11 mouse cellular contexts compared by ENCODE assay signal in the genomic region with DNA sequence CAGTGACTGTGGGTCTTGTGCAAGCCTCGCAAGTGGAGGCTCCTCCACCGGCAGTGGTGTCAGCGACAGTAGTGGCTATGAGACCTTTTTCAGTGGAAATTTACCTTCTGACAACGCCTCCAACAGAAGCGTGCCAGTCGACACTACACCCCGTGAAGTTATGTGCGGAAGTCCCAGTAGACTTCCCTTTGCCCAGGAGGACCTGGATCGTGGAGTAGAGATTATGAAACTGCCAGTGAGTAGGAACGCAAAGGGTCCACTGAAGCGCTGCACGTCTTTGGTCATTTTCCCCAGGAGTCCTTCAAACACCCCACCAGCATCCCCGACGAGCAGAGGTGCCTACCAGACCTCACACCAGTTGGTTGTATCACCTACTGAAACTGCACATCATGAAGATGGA. TPM values are rescaled to one million over a fixed set of nuclear protein-coding genes. Genes with fewer than 3 reads are reported as not detected.
DNase-seq lines count a peak whose midpoint lies in the region; ATAC-seq and TF ChIP-seq lines count a peak whose summit lies in the region.
"Had no signal": no experiment of that assay in that cellular context is flagged by ENCODE, and none has a peak within 500 bp of the region (broad histone marks: within the 10 kb centered on the region; RNA-seq: fewer than 3 reads in every experiment).

No protein-coding gene starts in this region.

- H3K4me3 ChIP-seq in forebrain, embryonic 11.5 days (ENCODE audit: low read depth, low read length), result no peak overlapping the region
- no peak overlapping the region for H3K4me3 ChIP-seq in forebrain, embryonic 16.5 days (replicated peaks; ENCODE audit: low read length)
- H3K4me3 ChIP-seq in intestine, embryonic 15.5 days (replicated peaks), result no peak overlapping the region
- no peak overlapping the region for H3K4me3 ChIP-seq in intestine, embryonic 16.5 days (ENCODE audit: low read length)
- H3K4me3 ChIP-seq in G1E (ENCODE audit: low read depth, low read length), result peak overlapping the region; percentile 5; the same call in 1 of the 2 replicates
- no peak overlapping the region for H3K4me3 ChIP-seq in forebrain, postnatal 0 days (ENCODE audit: low read depth, low read length)
- H3K4me3 ChIP-seq: lung, embryonic 15.5 days; megakaryocyte, embryonic 14.5 days had no signal

- peaks cover 16% of the 10 kb centered on the region for H3K36me3 ChIP-seq in forebrain, embryonic 11.5 days (ENCODE audit: control insufficient read depth, insufficient read depth, low read length)
- H3K36me3 ChIP-seq in forebrain, embryonic 16.5 days (ENCODE audit: control insufficient read depth, insufficient read depth), result peaks cover 27% of the 10 kb centered on the region
- peaks cover 27% of the 10 kb centered on the region for H3K36me3 ChIP-seq in intestine, embryonic 15.5 days
- H3K36me3 ChIP-seq in intestine, embryonic 16.5 days (ENCODE audit: control insufficient read depth, insufficient read depth, low read length), result peaks cover 18% of the 10 kb centered on the region; the same call in 1 of the 2 replicates
- peaks cover 83% of the 10 kb centered on the region for H3K36me3 ChIP-seq in G1E (replicated peaks)
- peaks cover 29% of the 10 kb centered on the region for H3K36me3 ChIP-seq in forebrain, postnatal 0 days (ENCODE audit: insufficient read depth)

- 0 out of 2 replicates have a peak, but pooled peaks cover 1% of the 10 kb centered on the region for H3K4me1 ChIP-seq in forebrain, embryonic 11.5 days (replicated peaks; ENCODE audit: control insufficient read depth, insufficient read depth, low read length)
- peaks cover 31% of the 10 kb centered on the region for H3K4me1 ChIP-seq in forebrain, embryonic 16.5 days (replicated peaks; ENCODE audit: control insufficient read depth, insufficient read depth, low read length)
- peaks cover 27% of the 10 kb centered on the region for H3K4me1 ChIP-seq in intestine, embryonic 15.5 days (replicated peaks)
- H3K4me1 ChIP-seq in intestine, embryonic 16.5 days (ENCODE audit: control insufficient read depth, insufficient read depth, low read length), result peaks cover 35% of the 10 kb centered on the region
- H3K4me1 ChIP-seq in G1E (ENCODE audit: insufficient read depth, low read depth, low read length), result peaks cover 72% of the 10 kb centered on the region
- no peaks in the 10 kb centered on the region for H3K4me1 ChIP-seq in forebrain, postnatal 0 days (ENCODE audit: insufficient read depth)

- TF ChIP-seq CTCF in G1E (IDR thresholded peaks at IDR 0.05; ENCODE audit: low read depth, low read length), result no peak
- no peak for TF ChIP-seq CTCF in forebrain, postnatal 0 days (IDR thresholded peaks at IDR 0.05; ENCODE audit: low read depth)

- 93% methylated on average over 14 of the region's 14 CpGs for WGBS in forebrain, embryonic 11.5 days
- whole genome bisulfite sequencing in forebrain, embryonic 16.5 days, result 86% methylated on average over 14 of the region's 14 CpGs
- WGBS in intestine, embryonic 15.5 days, result 84% methylated on average over 14 of the region's 14 CpGs
- 87% methylated on average over 14 of the region's 14 CpGs for WGBS in intestine, embryonic 16.5 days
- 86% methylated on average over 14 of the region's 14 CpGs for WGBS in forebrain, postnatal 0 days

- H3K27ac ChIP-seq in forebrain, embryonic 11.5 days (ENCODE audit: low read depth, low read length), result no peak overlapping the region
- no peak overlapping the region; the same call in 1 of the 2 replicates for H3K27ac ChIP-seq in forebrain, embryonic 16.5 days (ENCODE audit: low read length)
- H3K27ac ChIP-seq in intestine, embryonic 15.5 days, result 0 out of 2 replicates have a peak overlapping the region, but pooled peaks have one; percentile 20
- no peak overlapping the region for H3K27ac ChIP-seq in intestine, embryonic 16.5 days (ENCODE audit: low read length)
- 0 out of 2 replicates have a peak overlapping the region, but pooled peaks have one; percentile 48 for H3K27ac ChIP-seq in forebrain, postnatal 0 days (ENCODE audit: low read depth, low read length)
- H3K27ac ChIP-seq: lung, embryonic 15.5 days had no signal

- no peaks in the 10 kb centered on the region for H3K27me3 ChIP-seq in forebrain, embryonic 11.5 days (ENCODE audit: control insufficient read depth, insufficient read depth, low read length)
- H3K27me3 ChIP-seq in forebrain, embryonic 16.5 days (replicated peaks; ENCODE audit: control insufficient read depth, insufficient read depth, low read length), result no peaks in the 10 kb centered on the region
- no peaks in the 10 kb centered on the region for H3K27me3 ChIP-seq in intestine, embryonic 15.5 days (replicated peaks)
- H3K27me3 ChIP-seq in intestine, embryonic 16.5 days (replicated peaks; ENCODE audit: control insufficient read depth, insufficient read depth, low read length), result no peaks in the 10 kb centered on the region
- no peaks in the 10 kb centered on the region for H3K27me3 ChIP-seq in G1E (ENCODE audit: insufficient read depth, low read length)
- H3K27me3 ChIP-seq in forebrain, postnatal 0 days (ENCODE audit: insufficient read depth, low read length), result no peaks in the 10 kb centered on the region
- H3K27me3 ChIP-seq: lung, embryonic 15.5 days; megakaryocyte, embryonic 14.5 days had no signal

- no peak for ATAC-seq in forebrain, embryonic 11.5 days (replicated peaks; ENCODE audit: low FRiP score)
- ATAC-seq in forebrain, embryonic 16.5 days, result no peak
- ATAC-seq in intestine, embryonic 15.5 days, result no peak
- ATAC-seq in intestine, embryonic 16.5 days, result no peak
- ATAC-seq in G1E (ENCODE audit: extremely low read depth, insufficient number of reproducible peaks, low FRiP score, poor library complexity, severe bottlenecking), result no peak
- no peak; the same call in 1 of the 2 replicates for ATAC-seq in forebrain, postnatal 0 days

- peak; percentile 43 for DNase-seq in forebrain, embryonic 11.5 days (ENCODE audit: low spot score)
- DNase-seq in G1E (ENCODE audit: low spot score), result no peak
- no peak for DNase-seq in forebrain, postnatal 0 days
- no peak for DNase-seq in cerebellum, postnatal 25 days
- DNase-seq in urinary bladder, postnatal 10 days (ENCODE audit: low spot score), result no peak
- DNase-seq: thymus, postnatal 25 days had no signal

- no peak overlapping the region for H3K9ac ChIP-seq in forebrain, embryonic 11.5 days (ENCODE audit: low read length)
- no peak overlapping the region for H3K9ac ChIP-seq in forebrain, embryonic 16.5 days (replicated peaks; ENCODE audit: low read depth, low read length)
- no peak overlapping the region for H3K9ac ChIP-seq in intestine, embryonic 15.5 days
- no peak overlapping the region for H3K9ac ChIP-seq in intestine, embryonic 16.5 days (ENCODE audit: low read depth, low read length)
- no peak overlapping the region for H3K9ac ChIP-seq in forebrain, postnatal 0 days
- H3K9ac ChIP-seq: lung, embryonic 15.5 days had no signal

- H3K4me2 ChIP-seq in forebrain, embryonic 11.5 days (ENCODE audit: low read depth, low read length, severe bottlenecking), result no peak overlapping the region
- H3K4me2 ChIP-seq in forebrain, embryonic 16.5 days (ENCODE audit: low read length), result no peak overlapping the region
- no peak overlapping the region for H3K4me2 ChIP-seq in intestine, embryonic 15.5 days (replicated peaks)
- no peak overlapping the region for H3K4me2 ChIP-seq in intestine, embryonic 16.5 days (ENCODE audit: low read depth, low read length)
- no peak overlapping the region for H3K4me2 ChIP-seq in forebrain, postnatal 0 days (ENCODE audit: low read depth)
- H3K4me2 ChIP-seq: lung, embryonic 15.5 days had no signal

- H3K9me3 ChIP-seq in forebrain, embryonic 11.5 days (ENCODE audit: control insufficient read depth, low read length), result no peaks in the 10 kb centered on the region
- no peaks in the 10 kb centered on the region for H3K9me3 ChIP-seq in forebrain, embryonic 16.5 days (ENCODE audit: control insufficient read depth, low read length)
- H3K9me3 ChIP-seq in intestine, embryonic 15.5 days, result no peaks in the 10 kb centered on the region
- H3K9me3 ChIP-seq in intestine, embryonic 16.5 days (ENCODE audit: control insufficient read depth, low read length), result no peaks in the 10 kb centered on the region
- no peaks in the 10 kb centered on the region for H3K9me3 ChIP-seq in G1E (replicated peaks)
- H3K9me3 ChIP-seq in forebrain, postnatal 0 days (ENCODE audit: low read length), result no peaks in the 10 kb centered on the region
- H3K9me3 ChIP-seq: lung, embryonic 15.5 days; megakaryocyte, embryonic 14.5 days had no signal

RNA-seq across cellular contexts. Expression of gene Nedd4, which starts 31.7 kb away (rescaled TPM):
- 781 and 793 TPM in 2 replicates for polyA plus RNA-seq in forebrain, embryonic 11.5 days (2014; fragmentation: Nextera tagmentation; extraction: Ambion mirVana)
- 415 and 474 TPM in 2 replicates for polyA plus RNA-seq in forebrain, embryonic 16.5 days (2015; fragmentation: Nextera tagmentation; extraction: Ambion mirVana)
- 462 and 512 TPM in 2 replicates for polyA plus RNA-seq in intestine, embryonic 15.5 days (2015; fragmentation: Nextera tagmentation; extraction: Ambion mirVana)
- polyA plus RNA-seq in intestine, embryonic 16.5 days (2015; fragmentation: Nextera tagmentation; extraction: Ambion mirVana), result 397 and 409 TPM in 2 replicates
- total RNA-seq in G1E (2014; fragmentation: Nextera tagmentation), result 869 and 984 TPM in 2 replicates
- 631 and 707 TPM in 2 replicates for total RNA-seq in G1E (2017)
- polyA plus RNA-seq in G1E (2012), result 399 and 562 TPM in 2 replicates
- total RNA-seq in forebrain, postnatal 0 days (2014; rRNA removed), result 391 and 472 TPM in 2 replicates
- 180 and 278 TPM in 2 replicates for polyA plus RNA-seq in forebrain, postnatal 0 days (2015; fragmentation: Nextera tagmentation; extraction: Ambion mirVana)

Comparison
In these comparisons a context has a peak if more than half of its experiments do, and no peak if none do; other contexts are left out.
1. H3K27ac ChIP-seq: peak in intestine, embryonic 15.5 days (single experiment) and forebrain, postnatal 0 days (single experiment); none in forebrain, embryonic 11.5 days (single experiment), forebrain, embryonic 16.5 days (single experiment) and intestine, embryonic 16.5 days (single experiment).